Mouse (Mus musculus): ENCODE measurements around the gene Ifna6. TPM values are rescaled to one million over a fixed set of nuclear protein-coding genes. Genes with fewer than 3 reads are reported as not detected.
"Not testable (repeated sequence)": the region's sequence is repeated elsewhere in the genome, so short reads cannot be mapped to it uniquely, and the experiment has no call there.

The Ifna6 gene
- not detected in 2 replicates for polyA plus RNA-seq (2014; fragmentation: Nextera tagmentation; extraction: Ambion mirVana)

DNA sequence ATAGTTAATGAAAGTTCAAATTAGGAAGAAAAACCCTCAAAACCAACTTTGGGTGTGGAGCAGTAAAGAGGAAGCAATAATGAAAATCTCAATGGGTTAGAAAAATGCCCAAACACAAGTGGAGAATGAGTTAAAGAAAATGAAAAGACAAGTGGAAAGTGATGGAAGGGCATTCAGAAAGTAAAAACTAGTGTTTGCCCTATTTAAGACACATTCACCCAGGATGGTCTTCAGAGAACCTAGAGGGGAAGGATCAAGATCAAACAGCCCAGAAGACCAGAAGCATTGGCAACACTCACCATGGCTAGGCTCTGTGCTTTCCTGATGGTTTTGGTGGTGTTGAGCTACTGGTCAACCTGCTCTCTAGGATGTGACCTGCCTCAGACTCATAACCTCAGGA is at the start of gene Ifna6:
Gene Ifna6, plus strand, starts transcription at position 301 of the 400 bp plus-strand sequence.
- not testable (repeated sequence) for H3K36me3 ChIP-seq (ENCODE audit: control insufficient read depth, insufficient read depth, low read length); H3K4me2 ChIP-seq (ENCODE audit: low read length); H3K9me3 ChIP-seq (ENCODE audit: control insufficient read depth, low read length); DNase-seq; ATAC-seq (ENCODE audit: low FRiP score, low TSS enrichment); H3K27ac ChIP-seq (replicated peaks; ENCODE audit: low read depth, low read length); H3K27me3 ChIP-seq (ENCODE audit: control insufficient read depth, insufficient read depth, low read length); H3K9ac ChIP-seq (replicated peaks; ENCODE audit: low read length); H3K4me3 ChIP-seq (replicated peaks; ENCODE audit: low read depth, low read length); H3K4me1 ChIP-seq (ENCODE audit: control insufficient read depth, insufficient read depth, low read length)

DNA sequence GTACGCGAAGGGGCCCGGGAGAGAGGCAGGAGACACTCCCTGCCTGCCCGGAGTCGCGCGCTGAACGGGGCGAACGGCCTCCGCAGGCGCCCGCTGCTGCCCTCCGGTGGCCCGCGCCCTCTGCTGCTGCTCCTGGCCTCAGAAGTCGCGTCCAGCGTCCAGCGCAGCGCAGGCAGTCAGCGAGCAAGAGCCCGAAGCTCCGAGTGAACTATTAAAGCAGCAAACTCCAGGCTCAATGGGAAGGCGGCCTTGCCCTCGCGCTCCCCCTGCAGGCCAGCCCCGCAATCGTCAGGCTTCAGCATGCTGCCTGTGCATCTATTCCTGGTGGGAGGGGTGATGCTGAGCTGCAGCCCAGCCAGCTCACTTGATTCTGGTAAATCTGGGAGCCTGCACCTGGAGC is 47.7 kb upstream of the Ifna6 start, which contains the start of gene Gm13272:
Gene Gm13272, plus strand, starts transcription at position 301 of the 400 bp plus-strand sequence.
- not testable (repeated sequence) for H3K4me2 ChIP-seq (ENCODE audit: low read length)

DNA sequence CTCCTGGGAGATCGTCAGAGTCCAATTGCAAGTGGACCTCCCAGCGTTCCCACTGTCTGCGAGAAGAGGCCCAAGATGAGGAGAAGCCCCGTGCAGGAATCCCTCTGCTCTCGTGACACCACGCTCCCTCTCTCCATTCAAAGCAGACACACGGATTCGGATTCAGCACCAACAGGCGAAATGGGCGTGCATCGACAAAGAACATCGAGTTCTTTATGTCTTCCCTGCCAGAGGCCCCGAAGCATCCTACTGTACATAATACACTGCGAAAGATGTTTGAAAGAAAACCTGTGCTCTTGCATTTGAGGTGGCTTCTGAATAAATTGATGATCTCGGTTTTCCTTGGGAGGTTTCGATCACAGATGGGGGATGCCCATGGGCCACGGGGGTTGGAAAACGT is 46.9 kb upstream of the Ifna6 start:
- DNase-seq; H3K27me3 ChIP-seq (ENCODE audit: control insufficient read depth, insufficient read depth, low read length); H3K4me3 ChIP-seq (replicated peaks; ENCODE audit: low read depth, low read length); H3K27ac ChIP-seq (replicated peaks; ENCODE audit: low read depth, low read length); ATAC-seq (ENCODE audit: low FRiP score, low TSS enrichment); H3K9me3 ChIP-seq (ENCODE audit: control insufficient read depth, low read length); H3K9ac ChIP-seq (replicated peaks; ENCODE audit: low read length); H3K4me2 ChIP-seq (ENCODE audit: low read length); H3K4me1 ChIP-seq (ENCODE audit: control insufficient read depth, insufficient read depth, low read length); H3K36me3 ChIP-seq (ENCODE audit: control insufficient read depth, insufficient read depth, low read length): not testable (repeated sequence)
- 47% methylated on average over 16 of the region's 18 CpGs for WGBS

More for the DNA sequence above, 47.7 kb upstream of the Ifna6 start, which contains the start of gene Gm13272:
- not testable (repeated sequence) for H3K9me3 ChIP-seq (ENCODE audit: control insufficient read depth, low read length); ATAC-seq (ENCODE audit: low FRiP score, low TSS enrichment); H3K27me3 ChIP-seq (ENCODE audit: control insufficient read depth, insufficient read depth, low read length); H3K4me1 ChIP-seq (ENCODE audit: control insufficient read depth, insufficient read depth, low read length); H3K9ac ChIP-seq (replicated peaks; ENCODE audit: low read length); H3K36me3 ChIP-seq (ENCODE audit: control insufficient read depth, insufficient read depth, low read length); H3K27ac ChIP-seq (replicated peaks; ENCODE audit: low read depth, low read length); DNase-seq; H3K4me3 ChIP-seq (replicated peaks; ENCODE audit: low read depth, low read length)
- WGBS = no CpG with 5 or more reads among the region's 29 CpGs

DNA sequence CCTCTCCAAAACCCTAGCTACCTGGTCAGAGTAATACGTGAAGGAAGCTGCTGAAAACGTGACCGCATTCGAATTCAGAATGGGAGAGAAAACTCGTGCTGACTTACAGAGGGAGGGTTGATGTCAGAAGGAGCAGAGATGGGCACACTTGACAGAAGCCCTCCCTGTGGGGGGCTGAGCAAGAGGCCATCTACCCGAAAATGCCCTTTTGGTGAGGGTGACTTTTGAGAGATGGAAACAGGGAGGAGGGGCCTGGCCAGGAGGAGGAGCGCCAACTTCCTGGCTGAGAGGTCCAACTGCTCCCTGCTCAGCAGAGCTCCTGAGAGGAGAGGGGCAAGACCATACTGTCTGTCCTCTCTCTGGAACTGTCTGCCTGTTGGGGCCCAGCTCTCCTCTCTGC is 45.4 kb upstream of the Ifna6 start, which contains the start of gene Ifnz:
Gene Ifnz, plus strand, starts transcription at position 301 of the 400 bp plus-strand sequence.
- ATAC-seq (ENCODE audit: low FRiP score, low TSS enrichment); H3K9me3 ChIP-seq (ENCODE audit: control insufficient read depth, low read length); H3K4me3 ChIP-seq (replicated peaks; ENCODE audit: low read depth, low read length); H3K9ac ChIP-seq (replicated peaks; ENCODE audit: low read length); H3K36me3 ChIP-seq (ENCODE audit: control insufficient read depth, insufficient read depth, low read length); H3K27ac ChIP-seq (replicated peaks; ENCODE audit: low read depth, low read length); H3K4me1 ChIP-seq (ENCODE audit: control insufficient read depth, insufficient read depth, low read length); DNase-seq; H3K27me3 ChIP-seq (ENCODE audit: control insufficient read depth, insufficient read depth, low read length): not testable (repeated sequence)
- 25% methylated on average over 4 of the region's 7 CpGs for WGBS
- 0 out of 2 replicates have a peak within 1 kb of the TSS, but pooled peaks have one; percentile 27 for H3K4me2 ChIP-seq (ENCODE audit: low read length)

DNA sequence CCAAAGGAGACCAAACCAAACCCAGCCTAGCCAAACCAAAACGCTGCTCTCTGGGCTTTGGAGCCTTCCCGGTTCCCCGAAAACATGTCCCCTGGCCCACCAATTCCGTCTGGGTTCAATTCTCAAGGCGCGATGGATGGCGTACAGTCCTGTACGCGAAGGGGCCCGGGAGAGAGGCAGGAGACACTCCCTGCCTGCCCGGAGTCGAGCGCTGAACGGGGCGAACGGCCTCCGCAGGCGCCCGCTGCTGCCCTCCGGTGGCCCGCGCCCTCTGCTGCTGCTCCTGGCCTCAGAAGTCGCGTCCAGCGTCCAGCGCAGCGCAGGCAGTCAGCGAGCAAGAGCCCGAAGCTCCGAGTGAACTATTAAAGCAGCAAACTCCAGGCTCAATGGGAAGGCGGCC is 44.9 kb upstream of the Ifna6 start:
- not testable (repeated sequence) for H3K9ac ChIP-seq (replicated peaks; ENCODE audit: low read length); H3K4me1 ChIP-seq (ENCODE audit: control insufficient read depth, insufficient read depth, low read length); DNase-seq; H3K9me3 ChIP-seq (ENCODE audit: control insufficient read depth, low read length); H3K4me3 ChIP-seq (replicated peaks; ENCODE audit: low read depth, low read length); ATAC-seq (ENCODE audit: low FRiP score, low TSS enrichment); H3K27ac ChIP-seq (replicated peaks; ENCODE audit: low read depth, low read length); H3K27me3 ChIP-seq (ENCODE audit: control insufficient read depth, insufficient read depth, low read length); H3K36me3 ChIP-seq (ENCODE audit: control insufficient read depth, insufficient read depth, low read length)
- 0% methylated on average over 15 of the region's 31 CpGs for WGBS
- H3K4me2 ChIP-seq (ENCODE audit: low read length) = 0 out of 2 replicates have a peak overlapping the region, but pooled peaks have one; percentile 27

DNA sequence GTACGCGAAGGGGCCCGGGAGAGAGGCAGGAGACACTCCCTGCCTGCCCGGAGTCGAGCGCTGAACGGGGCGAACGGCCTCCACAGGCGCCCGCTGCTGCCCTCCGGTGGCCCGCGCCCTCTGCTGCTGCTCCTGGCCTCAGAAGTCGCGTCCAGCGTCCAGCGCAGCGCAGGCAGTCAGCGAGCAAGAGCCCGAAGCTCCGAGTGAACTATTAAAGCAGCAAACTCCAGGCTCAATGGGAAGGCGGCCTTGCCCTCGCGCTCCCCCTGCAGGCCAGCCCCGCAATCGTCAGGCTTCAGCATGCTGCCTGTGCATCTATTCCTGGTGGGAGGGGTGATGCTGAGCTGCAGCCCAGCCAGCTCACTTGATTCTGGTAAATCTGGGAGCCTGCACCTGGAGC is 41.8 kb upstream of the Ifna6 start, which contains the start of gene Gm13276:
Gene Gm13276, plus strand, starts transcription at position 301 of the 400 bp plus-strand sequence.
- not testable (repeated sequence) for H3K4me3 ChIP-seq (replicated peaks; ENCODE audit: low read depth, low read length); H3K9ac ChIP-seq (replicated peaks; ENCODE audit: low read length); ATAC-seq (ENCODE audit: low FRiP score, low TSS enrichment); H3K27me3 ChIP-seq (ENCODE audit: control insufficient read depth, insufficient read depth, low read length); H3K9me3 ChIP-seq (ENCODE audit: control insufficient read depth, low read length); H3K36me3 ChIP-seq (ENCODE audit: control insufficient read depth, insufficient read depth, low read length); H3K4me1 ChIP-seq (ENCODE audit: control insufficient read depth, insufficient read depth, low read length); DNase-seq; H3K4me2 ChIP-seq (ENCODE audit: low read length); H3K27ac ChIP-seq (replicated peaks; ENCODE audit: low read depth, low read length)
- WGBS = no CpG with 5 or more reads among the region's 27 CpGs

DNA sequence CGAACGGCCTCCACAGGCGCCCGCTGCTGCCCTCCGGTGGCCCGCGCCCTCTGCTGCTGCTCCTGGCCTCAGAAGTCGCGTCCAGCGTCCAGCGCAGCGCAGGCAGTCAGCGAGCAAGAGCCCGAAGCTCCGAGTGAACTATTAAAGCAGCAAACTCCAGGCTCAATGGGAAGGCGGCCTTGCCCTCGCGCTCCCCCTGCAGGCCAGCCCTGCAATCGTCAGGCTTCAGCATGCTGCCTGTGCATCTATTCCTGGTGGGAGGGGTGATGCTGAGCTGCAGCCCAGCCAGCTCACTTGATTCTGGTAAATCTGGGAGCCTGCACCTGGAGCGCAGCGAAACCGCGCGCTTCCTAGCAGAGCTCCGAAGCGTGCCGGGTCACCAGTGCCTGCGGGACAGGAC is 38.8 kb upstream of the Ifna6 start, which contains the start of gene Gm13277:
Gene Gm13277, plus strand, starts transcription at position 231 of the 400 bp plus-strand sequence.
- H3K4me1 ChIP-seq (ENCODE audit: control insufficient read depth, insufficient read depth, low read length); H3K36me3 ChIP-seq (ENCODE audit: control insufficient read depth, insufficient read depth, low read length); H3K4me3 ChIP-seq (replicated peaks; ENCODE audit: low read depth, low read length); H3K9ac ChIP-seq (replicated peaks; ENCODE audit: low read length); H3K9me3 ChIP-seq (ENCODE audit: control insufficient read depth, low read length); H3K27ac ChIP-seq (replicated peaks; ENCODE audit: low read depth, low read length); H3K27me3 ChIP-seq (ENCODE audit: control insufficient read depth, insufficient read depth, low read length); ATAC-seq (ENCODE audit: low FRiP score, low TSS enrichment); DNase-seq; H3K4me2 ChIP-seq (ENCODE audit: low read length): not testable (repeated sequence)
- 0% methylated on average over 4 of the region's 28 CpGs for WGBS

DNA sequence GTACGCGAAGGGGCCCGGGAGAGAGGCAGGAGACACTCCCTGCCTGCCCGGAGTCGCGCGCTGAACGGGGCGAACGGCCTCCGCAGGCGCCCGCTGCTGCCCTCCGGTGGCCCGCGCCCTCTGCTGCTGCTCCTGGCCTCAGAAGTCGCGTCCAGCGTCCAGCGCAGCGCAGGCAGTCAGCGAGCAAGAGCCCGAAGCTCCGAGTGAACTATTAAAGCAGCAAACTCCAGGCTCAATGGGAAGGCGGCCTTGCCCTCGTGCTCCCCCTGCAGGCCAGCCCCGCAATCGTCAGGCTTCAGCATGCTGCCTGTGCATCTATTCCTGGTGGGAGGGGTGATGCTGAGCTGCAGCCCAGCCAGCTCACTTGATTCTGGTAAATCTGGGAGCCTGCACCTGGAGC is 36.0 kb upstream of the Ifna6 start, which contains the start of gene Gm13278:
Gene Gm13278, plus strand, starts transcription at position 301 of the 400 bp plus-strand sequence.
- WGBS = no CpG with 5 or more reads among the region's 28 CpGs
- H3K4me3 ChIP-seq (replicated peaks; ENCODE audit: low read depth, low read length); ATAC-seq (ENCODE audit: low FRiP score, low TSS enrichment): not testable (repeated sequence)

DNA sequence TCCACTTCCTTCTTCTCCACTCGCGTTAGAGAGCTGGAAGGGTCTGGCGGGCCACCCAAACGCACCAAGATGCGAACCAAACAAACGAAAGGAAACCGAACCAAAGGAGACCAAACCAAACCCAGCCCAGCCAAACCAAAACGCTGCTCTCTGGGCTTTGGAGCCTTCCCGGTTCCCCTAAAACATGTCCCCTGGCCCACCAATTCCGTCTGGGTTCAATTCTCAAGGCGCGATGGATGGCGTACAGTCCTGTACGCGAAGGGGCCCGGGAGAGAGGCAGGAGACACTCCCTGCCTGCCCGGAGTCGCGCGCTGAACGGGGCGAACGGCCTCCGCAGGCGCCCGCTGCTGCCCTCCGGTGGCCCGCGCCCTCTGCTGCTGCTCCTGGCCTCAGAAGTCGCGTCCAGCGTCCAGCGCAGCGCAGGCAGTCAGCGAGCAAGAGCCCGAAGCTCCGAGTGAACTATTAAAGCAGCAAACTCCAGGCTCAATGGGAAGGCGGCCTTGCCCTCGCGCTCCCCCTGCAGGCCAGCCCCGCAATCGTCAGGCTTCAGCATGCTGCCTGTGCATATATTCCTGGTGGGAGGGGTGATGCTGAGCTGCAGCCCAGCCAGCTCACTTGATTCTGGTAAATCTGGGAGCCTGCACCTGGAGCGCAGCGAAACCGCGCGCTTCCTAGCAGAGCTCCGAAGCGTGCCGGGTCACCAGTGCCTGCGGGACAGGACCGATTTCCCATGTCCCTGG is 33.1 kb upstream of the Ifna6 start, which contains the start of gene Gm13275:
Gene Gm13275, plus strand, starts transcription at position 552 of the 740 bp plus-strand sequence.
- not testable (repeated sequence) for ATAC-seq (ENCODE audit: low FRiP score, low TSS enrichment); H3K9me3 ChIP-seq (ENCODE audit: control insufficient read depth, low read length); DNase-seq; H3K4me2 ChIP-seq (ENCODE audit: low read length); H3K4me1 ChIP-seq (ENCODE audit: control insufficient read depth, insufficient read depth, low read length); H3K9ac ChIP-seq (replicated peaks; ENCODE audit: low read length); H3K27me3 ChIP-seq (ENCODE audit: control insufficient read depth, insufficient read depth, low read length); H3K4me3 ChIP-seq (replicated peaks; ENCODE audit: low read depth, low read length); H3K36me3 ChIP-seq (ENCODE audit: control insufficient read depth, insufficient read depth, low read length); H3K27ac ChIP-seq (replicated peaks; ENCODE audit: low read depth, low read length)
- 0% methylated on average over 10 of the region's 52 CpGs for WGBS

More for the DNA sequence above, 36.0 kb upstream of the Ifna6 start, which contains the start of gene Gm13278:
- H3K36me3 ChIP-seq (ENCODE audit: control insufficient read depth, insufficient read depth, low read length); DNase-seq; H3K9me3 ChIP-seq (ENCODE audit: control insufficient read depth, low read length); H3K27ac ChIP-seq (replicated peaks; ENCODE audit: low read depth, low read length); H3K4me1 ChIP-seq (ENCODE audit: control insufficient read depth, insufficient read depth, low read length); H3K27me3 ChIP-seq (ENCODE audit: control insufficient read depth, insufficient read depth, low read length); H3K9ac ChIP-seq (replicated peaks; ENCODE audit: low read length); H3K4me2 ChIP-seq (ENCODE audit: low read length): not testable (repeated sequence)

Data from midbrain, embryonic 14.5 days (tissue).